Mouse (Mus musculus): ENCODE data around the gene Elovl2. TPM values are rescaled to one million over a fixed set of nuclear protein-coding genes. Genes with fewer than 3 reads are reported as not detected.
"Not testable (repeated sequence)": the region's sequence is repeated elsewhere in the genome, so short reads cannot be mapped to it uniquely, and the experiment has no call there.

Elovl2 gene
- polyA plus RNA-seq, 1 experiment from 2014 or later, result 4.1 TPM

GRCm38 (mm10) chr13:41206241-41206640 lies 14.0 kb downstream of the Elovl2 start:
- no peak overlapping the region for H3K9ac ChIP-seq
- WGBS, result 87% methylated on average over 5 of the region's 5 CpGs
- no peaks in the 10 kb centered on the region for H3K4me1 ChIP-seq
- no peak overlapping the region for H3K4me2 ChIP-seq (replicated peaks)
- H3K4me3 ChIP-seq (replicated peaks), result no peak overlapping the region
- no peaks in the 10 kb centered on the region for H3K27me3 ChIP-seq
- ATAC-seq (ENCODE audit: insufficient number of reproducible peaks, low FRiP score, low TSS enrichment, low read depth), result no peak
- no peaks in the 10 kb centered on the region for H3K36me3 ChIP-seq
- H3K27ac ChIP-seq (replicated peaks), result no peak overlapping the region
- H3K9me3 ChIP-seq (replicated peaks), result no peaks in the 10 kb centered on the region

DNA sequence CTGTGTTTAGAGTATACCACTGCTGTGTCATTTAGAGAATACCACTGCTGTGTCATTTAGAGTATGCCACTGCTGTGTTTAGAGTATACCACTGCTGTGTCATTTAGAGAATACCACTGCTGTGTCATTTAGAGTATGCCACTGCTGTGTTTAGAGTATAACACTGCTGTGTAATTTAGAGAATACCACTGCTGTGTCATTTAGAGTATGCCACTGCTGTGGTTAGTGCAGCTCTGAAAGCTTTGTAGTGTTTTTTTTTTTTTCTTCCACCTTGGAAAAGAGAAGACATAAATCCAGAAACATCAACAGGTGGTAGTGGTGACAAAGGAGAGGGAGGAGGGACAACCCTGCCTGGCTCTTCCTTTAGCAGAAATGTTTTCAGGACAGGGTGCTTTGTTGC lies 14.6 kb downstream of the Elovl2 start:
- not testable (repeated sequence) for H3K9me3 ChIP-seq (replicated peaks); H3K9ac ChIP-seq; H3K27ac ChIP-seq (replicated peaks); H3K4me2 ChIP-seq (replicated peaks); H3K36me3 ChIP-seq; H3K4me1 ChIP-seq; H3K27me3 ChIP-seq; ATAC-seq (ENCODE audit: insufficient number of reproducible peaks, low FRiP score, low TSS enrichment, low read depth); H3K4me3 ChIP-seq (replicated peaks)

DNA sequence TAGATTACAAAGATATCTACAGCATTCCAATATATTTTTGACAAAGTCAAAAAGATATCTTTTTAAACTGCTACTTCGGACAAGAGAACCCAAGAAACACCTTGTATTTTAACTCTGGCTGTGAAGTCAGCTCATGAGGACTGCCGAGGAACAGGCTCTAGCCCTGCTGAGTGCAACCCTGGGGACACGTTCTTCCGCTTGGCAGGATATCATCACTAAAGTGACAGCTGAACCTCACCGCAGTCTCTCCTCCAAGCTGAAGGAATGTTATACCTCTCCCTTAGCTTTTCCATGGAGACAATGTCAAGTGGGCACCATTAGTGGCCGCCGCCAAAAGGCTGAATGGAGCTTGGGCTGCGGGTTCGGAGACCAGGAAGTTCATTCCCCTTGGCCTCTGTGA lies 16.5 kb downstream of the Elovl2 start:
- ATAC-seq (ENCODE audit: insufficient number of reproducible peaks, low FRiP score, low TSS enrichment, low read depth), result no peak
- Histone ChIP-seq H3K4me1 (peaks cover 3% of the 10 kb centered on the region; the same call in 1 of the 2 replicates), H3K36me3 (no peaks in the 10 kb centered on the region), H3K4me3 (replicated peaks) (no peak overlapping the region), H3K4me2 (replicated peaks) (no peak overlapping the region), H3K27me3 (no peaks in the 10 kb centered on the region), H3K9me3 (replicated peaks) (no peaks in the 10 kb centered on the region), H3K9ac (no peak overlapping the region), H3K27ac (replicated peaks) (no peak overlapping the region)
- whole genome bisulfite sequencing, result 64% methylated on average over 9 of the region's 9 CpGs

DNA sequence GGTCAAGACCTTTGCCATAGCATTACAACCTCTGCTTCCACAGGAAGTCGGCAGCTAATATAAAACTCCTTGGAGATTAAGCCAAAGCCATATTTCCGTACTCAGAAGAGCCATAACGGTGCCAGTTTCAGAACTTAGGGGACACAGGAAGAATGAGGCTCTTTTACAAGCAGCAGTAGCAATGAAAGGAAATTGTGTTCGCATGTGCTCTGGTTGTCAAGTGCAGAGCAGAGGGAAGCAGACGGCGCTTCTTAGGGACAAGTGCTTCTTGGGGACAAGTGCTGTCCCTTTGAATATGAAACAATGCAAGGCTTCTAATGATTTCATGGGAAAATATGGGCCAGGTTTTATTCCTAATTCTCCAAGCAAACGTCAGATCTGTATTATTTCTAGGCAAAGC lies 16.9 kb downstream of the Elovl2 start:
- peaks cover 3% of the 10 kb centered on the region; the same call in 1 of the 2 replicates for H3K4me1 ChIP-seq
- H3K36me3 ChIP-seq, result no peaks in the 10 kb centered on the region
- no peaks in the 10 kb centered on the region for H3K27me3 ChIP-seq
- H3K4me3 ChIP-seq (replicated peaks), result no peak overlapping the region
- no peak overlapping the region for H3K27ac ChIP-seq (replicated peaks)
- no peak for ATAC-seq (ENCODE audit: insufficient number of reproducible peaks, low FRiP score, low TSS enrichment, low read depth)
- no peak overlapping the region for H3K4me2 ChIP-seq (replicated peaks)
- 46% methylated on average over 7 of the region's 7 CpGs for WGBS
- no peaks in the 10 kb centered on the region for H3K9me3 ChIP-seq (replicated peaks)
- no peak overlapping the region for H3K9ac ChIP-seq

- H3K4me1 ChIP-seq, result peaks cover 3% of the 10 kb centered on the region; the same call in 1 of the 2 replicates
- WGBS, result 61% methylated on average over 2 of the region's 2 CpGs
- no peak for ATAC-seq (ENCODE audit: insufficient number of reproducible peaks, low FRiP score, low TSS enrichment, low read depth)
- H3K9me3 ChIP-seq (replicated peaks), result no peaks in the 10 kb centered on the region
- no peak overlapping the region for H3K4me2 ChIP-seq (replicated peaks)
- no peak overlapping the region for H3K9ac ChIP-seq
- no peak overlapping the region for H3K27ac ChIP-seq (replicated peaks)
- no peaks in the 10 kb centered on the region for H3K27me3 ChIP-seq
- H3K36me3 ChIP-seq, result no peaks in the 10 kb centered on the region
- H3K4me3 ChIP-seq (replicated peaks), result no peak overlapping the region
These were observed 19.3 kb downstream of the Elovl2 start for GRCm38 (mm10) chr13:41200861-41201260.

GRCm38 (mm10) chr13:41195640-41196333 lies 24.4 kb downstream of the Elovl2 start:
- 63% methylated on average over 3 of the region's 3 CpGs for WGBS
- no peak overlapping the region for H3K4me2 ChIP-seq (replicated peaks)
- no peak overlapping the region for H3K27ac ChIP-seq (replicated peaks)
- H3K27me3 ChIP-seq, result no peaks in the 10 kb centered on the region
- H3K9me3 ChIP-seq (replicated peaks), result no peaks in the 10 kb centered on the region
- no peak overlapping the region for H3K4me3 ChIP-seq (replicated peaks)
- ATAC-seq (ENCODE audit: insufficient number of reproducible peaks, low FRiP score, low TSS enrichment, low read depth), result no peak
- peaks cover 2% of the 10 kb centered on the region; the same call in 1 of the 2 replicates for H3K4me1 ChIP-seq
- no peak overlapping the region for H3K9ac ChIP-seq
- H3K36me3 ChIP-seq, result no peaks in the 10 kb centered on the region

- Histone ChIP-seq H3K27me3 (no peaks in the 10 kb centered on the region), H3K9me3 (replicated peaks) (no peaks in the 10 kb centered on the region), H3K36me3 (no peaks in the 10 kb centered on the region), H3K27ac (replicated peaks) (no peak overlapping the region), H3K9ac (no peak overlapping the region), H3K4me3 (replicated peaks) (no peak overlapping the region), H3K4me1 (no peaks in the 10 kb centered on the region), H3K4me2 (replicated peaks) (no peak overlapping the region)
- no peak for ATAC-seq (ENCODE audit: insufficient number of reproducible peaks, low FRiP score, low TSS enrichment, low read depth)
- 91% methylated on average over 6 of the region's 6 CpGs for WGBS
These were observed 32.3 kb downstream of the Elovl2 start for GRCm38 (mm10) chr13:41187886-41188285.

- no peaks in the 10 kb centered on the region for H3K36me3 ChIP-seq
- WGBS, result 57% methylated on average over 5 of the region's 5 CpGs
- ATAC-seq (ENCODE audit: insufficient number of reproducible peaks, low FRiP score, low TSS enrichment, low read depth), result no peak
- no peaks in the 10 kb centered on the region for H3K4me1 ChIP-seq
- no peak overlapping the region for H3K4me2 ChIP-seq (replicated peaks)
- no peak overlapping the region for H3K27ac ChIP-seq (replicated peaks)
- no peaks in the 10 kb centered on the region for H3K27me3 ChIP-seq
- no peaks in the 10 kb centered on the region for H3K9me3 ChIP-seq (replicated peaks)
- H3K4me3 ChIP-seq (replicated peaks), result no peak overlapping the region
- H3K9ac ChIP-seq, result no peak overlapping the region
These were observed 61.8 kb downstream of the Elovl2 start for GRCm38 (mm10) chr13:41158426-41158825.

GRCm38 (mm10) chr13:41153146-41153545 lies 67.1 kb downstream of the Elovl2 start:
- no peak for ATAC-seq (ENCODE audit: insufficient number of reproducible peaks, low FRiP score, low TSS enrichment, low read depth)
- Histone ChIP-seq H3K4me1 (no peaks in the 10 kb centered on the region), H3K36me3 (no peaks in the 10 kb centered on the region), H3K27me3 (no peaks in the 10 kb centered on the region), H3K4me3 (replicated peaks) (no peak overlapping the region), H3K9ac (no peak overlapping the region), H3K27ac (replicated peaks) (no peak overlapping the region), H3K4me2 (replicated peaks) (no peak overlapping the region), H3K9me3 (replicated peaks) (no peaks in the 10 kb centered on the region)
- 82% methylated on average over 11 of the region's 11 CpGs for WGBS

GRCm38 (mm10) chr13:41146271-41146670 lies 73.9 kb downstream of the Elovl2 start:
- Histone ChIP-seq H3K9me3 (replicated peaks) (no peaks in the 10 kb centered on the region), H3K9ac (no peak overlapping the region), H3K4me2 (replicated peaks) (no peak overlapping the region), H3K27ac (replicated peaks) (no peak overlapping the region), H3K4me3 (replicated peaks) (no peak overlapping the region), H3K36me3 (no peaks in the 10 kb centered on the region), H3K27me3 (no peaks in the 10 kb centered on the region), H3K4me1 (no peaks in the 10 kb centered on the region)
- no peak for ATAC-seq (ENCODE audit: insufficient number of reproducible peaks, low FRiP score, low TSS enrichment, low read depth)
- WGBS, result 76% methylated on average over 10 of the region's 10 CpGs

GRCm38 (mm10) chr13:41145433-41145970 lies 74.7 kb downstream of the Elovl2 start:
- no peak for ATAC-seq (ENCODE audit: insufficient number of reproducible peaks, low FRiP score, low TSS enrichment, low read depth)
- H3K4me3 ChIP-seq (replicated peaks), result no peak overlapping the region
- H3K4me2 ChIP-seq (replicated peaks), result no peak overlapping the region
- no peaks in the 10 kb centered on the region for H3K36me3 ChIP-seq
- H3K4me1 ChIP-seq, result no peaks in the 10 kb centered on the region
- no peak overlapping the region for H3K27ac ChIP-seq (replicated peaks)
- WGBS, result 76% methylated on average over 6 of the region's 6 CpGs
- no peaks in the 10 kb centered on the region for H3K9me3 ChIP-seq (replicated peaks)
- no peaks in the 10 kb centered on the region for H3K27me3 ChIP-seq
- H3K9ac ChIP-seq, result no peak overlapping the region

- Histone ChIP-seq H3K9ac (no peak overlapping the region), H3K9me3 (replicated peaks) (no peaks in the 10 kb centered on the region), H3K4me2 (replicated peaks) (no peak overlapping the region), H3K36me3 (no peaks in the 10 kb centered on the region), H3K4me1 (no peaks in the 10 kb centered on the region), H3K27ac (replicated peaks) (no peak overlapping the region), H3K4me3 (replicated peaks) (no peak overlapping the region), H3K27me3 (no peaks in the 10 kb centered on the region)
- ATAC-seq (ENCODE audit: insufficient number of reproducible peaks, low FRiP score, low TSS enrichment, low read depth), result no peak
- WGBS, result 6% methylated on average over 6 of the region's 6 CpGs
These were observed 85.3 kb downstream of the Elovl2 start for GRCm38 (mm10) chr13:41134901-41135300.

All from embryonic facial prominence, embryonic 15.5 days (tissue).